Mouse (Mus musculus) spleen, adult 12 weeks (tissue): ENCODE results near the gene Sohlh1.
A peak's percentile ranks its signal among the peaks of the same experiment; 100 is the strongest.
"Not testable (repeated sequence)": the region's sequence is repeated elsewhere in the genome, so short reads cannot be mapped to it uniquely, and the experiment has no call there.

Experiments
- DNase-seq: peaks from one replicate; pipeline ENCODE4 v3.0.0; 2022; ENCODE audit warnings: low spot score

Gene Sohlh1

DNA sequence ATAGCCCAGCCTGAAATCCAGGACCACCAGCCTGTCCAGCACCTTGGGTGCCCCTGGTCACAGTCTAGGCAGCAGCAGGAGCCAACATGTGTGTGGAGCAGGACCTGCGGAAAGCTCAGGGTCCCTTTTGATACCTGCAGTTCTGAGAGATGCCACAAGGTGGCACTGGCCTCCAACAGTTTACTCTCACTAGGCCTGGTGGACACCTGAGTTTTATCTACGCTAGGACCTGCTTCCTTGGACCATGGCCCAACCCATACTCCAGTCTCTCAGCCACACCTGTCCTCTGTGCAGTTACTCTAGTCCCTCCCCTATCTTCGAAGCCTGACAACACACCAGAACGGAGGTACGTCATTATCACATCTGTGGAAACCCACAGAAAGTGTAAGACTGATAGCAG lies 10.8 kb downstream of the Sohlh1 start:
- peak; percentile 56 for DNase-seq

DNA sequence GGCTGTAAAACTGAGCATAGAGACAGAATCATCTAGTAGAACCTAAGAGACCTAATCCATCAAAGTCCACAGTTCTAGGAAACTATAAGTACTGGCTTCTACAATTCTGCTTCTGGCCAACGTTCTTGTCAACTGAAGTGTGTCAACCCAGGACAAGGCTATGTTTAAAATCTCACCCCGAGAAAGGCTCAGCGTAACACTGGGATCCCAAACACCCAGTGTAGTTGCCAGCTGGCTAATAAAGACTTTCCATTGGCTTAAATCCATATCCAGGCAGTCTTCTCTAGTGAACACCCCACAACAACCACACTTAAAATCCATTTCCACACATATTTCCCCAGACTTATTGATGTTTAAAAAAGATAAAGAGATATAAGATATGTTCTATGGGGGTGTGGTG lies 16.3 kb downstream of the Sohlh1 start:
- no peak for DNase-seq

DNA sequence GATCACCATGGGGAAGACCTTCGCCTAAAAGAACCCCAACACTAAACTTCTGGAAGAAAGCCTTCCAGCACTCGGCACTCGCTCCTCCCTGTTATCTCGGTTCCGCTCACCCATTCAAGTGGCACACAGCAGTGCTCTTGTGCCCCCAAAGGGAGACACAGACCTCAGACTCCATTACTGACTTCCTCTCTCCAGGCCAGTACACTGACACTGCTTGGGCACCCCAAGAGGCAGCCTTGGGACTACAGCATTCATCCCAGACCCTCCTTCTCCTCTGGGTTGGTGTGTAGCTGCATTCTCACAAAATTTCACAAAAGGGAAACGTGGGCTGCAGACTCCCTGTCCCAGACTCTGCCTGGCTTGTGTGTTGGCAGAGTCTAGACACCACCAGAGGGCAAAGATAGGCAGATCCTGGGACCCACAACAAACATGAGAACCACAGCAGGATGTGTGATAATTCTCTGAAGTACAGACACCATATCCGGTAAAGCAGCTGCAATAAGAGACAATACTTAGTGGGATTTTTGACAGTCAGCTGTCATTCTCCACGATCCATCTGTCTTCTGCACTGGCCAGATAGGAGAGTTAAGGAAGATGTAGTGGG lies 18.6 kb downstream of the Sohlh1 start:
- no peak for DNase-seq

DNA sequence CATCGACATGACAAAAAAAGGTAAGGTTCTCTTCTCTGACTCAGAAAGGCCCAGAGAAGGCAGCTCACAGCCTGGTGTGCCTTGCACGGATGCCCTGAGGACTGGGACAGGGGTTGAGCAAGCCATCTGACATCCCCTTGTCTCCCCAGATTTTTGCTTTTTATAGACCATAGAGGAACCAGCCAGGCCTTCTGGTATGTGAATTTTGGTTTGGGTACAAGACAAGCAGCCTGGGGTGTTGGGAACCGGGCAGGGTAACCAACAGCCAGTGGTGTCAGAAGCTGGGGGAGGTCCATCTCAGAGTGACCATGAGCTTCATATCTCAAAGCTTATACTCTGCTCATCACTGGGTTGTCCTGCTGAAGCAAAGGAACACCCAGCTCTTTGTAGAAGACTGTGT lies 22.3 kb downstream of the Sohlh1 start:
- no peak for DNase-seq

DNA sequence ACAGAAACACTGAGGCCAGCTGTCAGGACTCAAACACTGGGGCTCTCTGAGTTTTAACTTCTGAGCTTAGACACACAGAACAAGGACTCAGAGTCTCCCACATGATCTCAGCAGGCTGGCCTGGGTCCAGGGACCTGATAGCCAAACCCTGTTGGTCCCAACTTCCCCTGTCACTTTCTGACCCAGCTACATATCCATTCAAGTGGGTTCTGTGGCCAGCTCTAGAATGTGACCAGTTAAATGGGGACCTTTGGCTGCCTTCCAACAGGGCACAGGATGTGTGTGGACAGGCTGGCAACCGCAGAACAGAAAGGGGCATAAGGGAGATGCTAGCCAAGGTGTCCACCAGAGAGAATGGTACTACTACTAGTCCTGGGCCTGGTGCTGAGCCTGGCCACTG lies 24.2 kb downstream of the Sohlh1 start, which contains the start of gene Lcn9:
Gene Lcn9 (plus strand): TSS at position 348 of the 400 bp plus-strand sequence.
- no peak for DNase-seq

DNA sequence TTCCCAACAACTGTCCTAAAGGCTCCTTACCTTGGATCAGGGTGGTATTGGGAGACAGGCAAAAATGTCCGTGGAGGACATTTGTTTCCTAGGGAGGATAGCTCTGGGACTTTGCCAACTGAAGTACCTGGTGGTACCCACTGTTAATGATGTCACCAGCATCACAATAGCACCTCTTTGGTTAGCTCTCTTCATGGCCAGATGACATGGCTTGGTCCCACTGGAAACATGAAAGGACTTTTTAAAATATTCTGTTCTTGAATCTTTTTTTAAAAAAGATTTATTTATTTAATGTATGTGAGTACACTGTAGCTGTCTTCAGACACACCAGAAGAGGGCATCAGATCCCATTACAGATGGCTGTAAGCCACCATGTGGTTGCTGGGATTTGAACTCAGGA lies 31.3 kb downstream of the Sohlh1 start, which contains the start of gene Glt6d1:
Gene Glt6d1 (minus strand): TSS at position 101 of the 400 bp plus-strand sequence.
- DNase-seq, result not testable (repeated sequence)

DNA sequence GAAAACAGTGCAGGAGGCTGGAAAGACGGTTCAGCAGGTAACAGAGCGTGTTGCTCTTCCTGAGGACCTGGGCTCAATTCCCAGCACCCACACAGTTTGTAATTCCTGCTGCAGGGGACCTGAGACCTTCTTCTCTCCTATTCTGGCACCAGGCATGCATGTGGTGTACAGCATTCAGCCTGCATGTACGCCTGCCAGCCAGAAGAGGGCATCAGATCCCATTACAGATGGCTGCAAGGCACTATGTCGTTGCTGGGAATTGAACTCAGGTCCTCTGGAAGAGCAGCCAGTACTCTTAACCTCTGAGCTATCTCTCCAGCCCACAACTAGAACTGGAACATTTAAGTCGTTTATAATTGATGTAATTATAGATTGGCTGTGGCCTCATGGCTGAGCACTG lies 33.7 kb downstream of the Sohlh1 start:
- no peak for DNase-seq

DNA sequence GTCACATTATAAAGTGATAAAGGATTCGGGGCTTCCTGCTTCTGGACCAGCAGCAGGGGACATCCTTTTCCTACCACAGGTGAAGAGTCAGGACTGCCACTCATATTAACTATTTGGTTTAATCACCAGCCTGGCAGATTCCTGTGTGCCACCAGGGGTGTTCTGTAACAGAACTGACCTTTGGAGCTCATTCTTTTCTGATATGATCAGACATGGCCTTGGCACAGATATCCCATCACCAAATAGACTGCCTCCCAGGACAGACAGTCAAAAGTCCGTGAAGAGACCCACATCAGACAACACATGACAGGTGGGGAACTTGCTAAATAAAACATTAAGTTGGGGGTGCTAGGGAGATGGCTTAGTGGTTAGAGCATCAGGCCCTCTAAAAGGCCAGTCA lies 35.3 kb downstream of the Sohlh1 start:
- DNase-seq, result no peak

DNA sequence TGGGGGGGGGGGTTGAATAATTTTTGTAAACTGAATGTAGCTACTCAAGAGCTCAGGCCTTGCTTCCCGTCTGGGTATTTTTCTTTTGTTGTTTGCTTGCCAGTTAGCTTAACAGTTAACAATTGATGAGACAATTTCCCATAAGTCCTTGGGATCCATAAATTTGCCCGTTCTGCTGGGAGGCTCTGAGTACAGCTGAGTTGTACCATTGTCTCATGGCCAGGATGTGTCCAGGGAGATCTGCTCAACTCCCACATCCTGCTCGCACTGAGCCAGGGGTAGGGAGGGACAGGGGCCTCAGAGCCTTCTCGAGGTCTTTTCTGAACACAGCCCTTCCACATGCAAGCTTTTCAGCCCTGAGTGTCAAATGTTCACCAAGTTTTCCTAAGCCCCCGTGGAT lies 49.0 kb downstream of the Sohlh1 start:
- no peak for DNase-seq

DNA sequence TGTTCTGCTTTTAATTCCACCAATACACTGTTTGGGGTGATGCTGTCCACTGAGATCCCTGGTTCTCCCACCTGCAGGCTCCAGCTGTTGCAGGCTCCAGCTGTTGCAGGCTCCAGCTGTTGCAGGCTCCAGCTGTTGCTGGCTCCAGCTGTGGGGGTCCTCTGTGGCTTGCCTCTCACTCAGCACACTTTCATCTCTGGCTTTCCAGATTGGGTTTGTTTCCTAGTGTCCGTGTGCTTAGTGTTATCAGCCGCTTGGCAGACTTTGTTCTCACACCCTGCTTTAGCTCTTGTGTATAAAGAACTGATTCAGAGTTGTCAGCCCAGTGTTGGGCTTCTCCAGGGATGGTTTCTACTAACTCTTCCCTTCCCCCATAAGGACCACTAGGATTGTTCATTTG lies 49.4 kb downstream of the Sohlh1 start:
- no peak for DNase-seq
